Mouse (Mus musculus) liver, adult 2 months (tissue): ENCODE measurements at regions not wholly inside any gene's neighbourhood (a gene's known extent, or its start where the extent isn't known, plus 50 kb on each side); places are given as distances from the start of the nearest gene placed in this dataset.

Source experiments
- CTCF ChIP-seq: fragments of 200-500 bp; IDR thresholded peaks from 2 replicates; pipeline ENCODE4 v1.5.1; 2011; ENCODE audit warnings: low read depth, low read length, control low read depth
- POLR2A ChIP-seq: fragments of 200-500 bp; IDR thresholded peaks from 2 replicates; pipeline ENCODE4 v1.6.1; 2011; ENCODE audit warnings: low read length, control low read depth; ENCODE audit not compliant: insufficient read depth; ENCODE audit errors: extremely low read depth

- TF ChIP-seq CTCF (no peak), POLR2A (no peak)
Measured at GRCm38 (mm10) chr14:110013229-110013628, 741.7 kb downstream of the Slitrk6 start.
